Mouse (Mus musculus) hindbrain, embryonic 15.5 days (tissue): ENCODE measurements around the gene Runx3. TPM values are rescaled to one million over a fixed set of nuclear protein-coding genes. Genes with fewer than 3 reads are reported as not detected.
A peak's percentile ranks its signal among the peaks of the same experiment; 100 is the strongest.
"Not testable (repeated sequence)": the region's sequence is repeated elsewhere in the genome, so short reads cannot be mapped to it uniquely, and the experiment has no call there.

Experiments used
- ATAC-seq: fragments of 200-750 bp; cut with Nextera tagmentation; 2 replicates; pipeline ENCODE4 v1.8.0; 2017; ENCODE audit warnings: low read depth, moderate number of reproducible peaks, moderate TSS enrichment; ENCODE audit not compliant: low FRiP score
- H3K27ac ChIP-seq: fragments of 300-500 bp; sonication (generic); replicated peaks from 2 replicates; pipeline ENCODE4 v1.5.1; 2015; ENCODE audit warnings: mild to moderate bottlenecking, inconsistent platforms
- H3K27me3 ChIP-seq: fragments of 300-500 bp; sonication (generic); 2 replicates; pipeline ENCODE4 v1.6.1; 2015; ENCODE audit warnings: control low read depth, inconsistent platforms
- H3K36me3 ChIP-seq: fragments of 300-500 bp; sonication (generic); 2 replicates; pipeline ENCODE4 v1.6.1; 2015; ENCODE audit warnings: control low read depth, inconsistent platforms
- H3K4me1 ChIP-seq: fragments of 300-500 bp; sonication (generic); replicated peaks from 2 replicates; pipeline ENCODE4 v1.6.1; 2015; ENCODE audit warnings: control low read depth, inconsistent platforms
- H3K4me2 ChIP-seq: fragments of 300-500 bp; sonication (generic); 2 replicates; pipeline ENCODE4 v1.6.1; 2015; ENCODE audit warnings: moderate library complexity, mild to moderate bottlenecking, inconsistent platforms
- H3K4me3 ChIP-seq: fragments of 300-500 bp; sonication (generic); 2 replicates; pipeline ENCODE4 v1.5.1; 2015; ENCODE audit warnings: mild to moderate bottlenecking, inconsistent platforms
- H3K9ac ChIP-seq: fragments of 300-500 bp; sonication (generic); 2 replicates; pipeline ENCODE4 v1.6.1; 2015; ENCODE audit warnings: inconsistent platforms
- H3K9me3 ChIP-seq: fragments of 300-500 bp; sonication (generic); 2 replicates; pipeline ENCODE4 v1.6.1; 2016; ENCODE audit warnings: control low read depth, inconsistent platforms
- WGBS: fragments of 180-500 bp; shearing (Covaris S2); methylation state at CpG from one replicate; pipeline ENCODE4 v1.1.7; 2015; 5-methylcytosine and 5-hydroxymethylcytosine counted together
- polyA plus RNA-seq: library from polyadenylated mRNA; unstranded; fragments of >200 nt; fragmentation: Nextera tagmentation; extraction: Ambion mirVana; gene quantifications from 2 replicates; pipeline ENCODE4 v1.2.1, GENCODE M21; 2015

The Runx3 gene
- polyA plus RNA-seq, 1 experiment from 2014 or later, result 0.05 TPM

DNA sequence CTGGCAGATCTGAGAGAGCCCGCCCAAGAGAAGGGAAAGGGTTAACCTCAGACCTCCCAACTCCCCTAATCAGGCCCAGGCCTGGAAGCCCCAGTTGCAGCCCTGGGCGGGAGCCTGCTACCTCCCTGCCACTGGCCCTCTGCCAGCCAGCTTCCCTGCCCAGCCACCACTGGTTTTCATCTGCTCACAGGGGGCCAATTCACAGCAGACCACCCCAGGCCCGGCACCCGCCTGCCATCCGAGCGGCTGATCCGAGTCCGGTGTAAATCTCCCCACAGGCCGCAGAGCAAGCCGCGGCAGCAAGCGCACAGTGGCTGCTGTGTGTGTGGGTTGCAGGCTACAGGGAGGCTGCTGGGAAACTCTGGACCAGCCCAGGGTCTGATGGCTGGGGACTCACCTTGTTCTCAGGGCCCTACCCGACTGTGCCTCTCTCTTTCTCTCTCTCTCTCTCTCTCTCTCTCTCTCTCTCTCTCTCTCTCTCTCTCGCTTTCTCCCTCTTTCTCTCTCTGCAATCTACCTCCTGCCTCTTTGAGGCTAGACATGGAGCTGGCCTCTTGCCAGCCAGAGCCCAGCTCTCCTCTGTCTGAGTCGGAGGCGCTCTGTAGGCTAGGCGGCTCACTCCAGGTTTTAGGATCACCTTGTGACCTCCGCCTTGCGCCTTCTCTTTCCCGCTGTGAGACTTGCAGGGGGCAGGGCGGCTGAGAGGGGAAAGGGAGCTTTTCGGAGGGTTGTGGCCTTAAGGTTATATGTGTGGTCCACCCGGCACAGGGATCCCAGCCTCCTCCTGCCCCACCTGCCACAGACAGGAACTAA lies 46.2 kb downstream of the Runx3 start:
- Histone ChIP-seq H3K27me3 (peaks cover 49% of the 10 kb centered on the region), H3K9ac (no peak overlapping the region), H3K36me3 (no peaks in the 10 kb centered on the region), H3K9me3 (no peaks in the 10 kb centered on the region), H3K4me3 (no peak overlapping the region), H3K4me2 (peak overlapping the region; percentile 16), H3K27ac (no peak overlapping the region), H3K4me1 (peaks cover 11% of the 10 kb centered on the region; the same call in 1 of the 2 replicates)
- 6% methylated on average over 23 of the region's 23 CpGs for WGBS
- no peak for ATAC-seq

DNA sequence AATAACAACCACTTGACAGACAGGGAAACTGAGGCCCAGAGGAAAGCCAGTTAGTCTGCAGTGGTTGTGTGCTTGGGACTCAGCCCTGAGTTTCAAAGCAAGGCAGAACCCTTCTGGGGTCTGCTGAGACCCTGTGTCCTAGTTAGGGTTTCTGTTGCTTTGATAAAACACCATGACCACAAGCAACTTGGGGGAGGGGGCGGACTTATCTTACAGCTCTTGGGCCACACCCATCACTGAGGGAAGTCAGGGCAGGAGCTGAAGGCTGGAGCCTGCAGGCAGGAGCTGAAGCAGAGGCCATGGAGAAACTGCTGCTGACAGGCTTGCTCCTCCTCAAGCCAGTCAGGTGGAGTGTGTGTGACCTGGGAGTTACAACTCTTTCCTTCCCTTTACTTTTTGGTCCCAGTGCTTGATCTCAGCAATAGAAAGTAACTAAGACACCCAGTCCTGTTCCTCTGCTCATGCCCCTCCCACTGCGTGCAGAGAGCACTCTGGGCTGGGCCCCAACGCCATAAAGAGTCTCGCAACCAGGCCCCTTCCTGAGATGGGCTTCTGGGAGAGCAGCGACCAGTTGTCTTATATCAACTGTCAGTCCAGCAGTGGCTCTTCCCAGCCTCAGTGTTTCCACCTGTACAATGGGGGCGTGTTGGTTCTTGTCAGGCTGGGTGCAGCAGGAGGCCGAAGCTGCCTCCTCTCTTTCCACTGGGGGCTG lies 47.5 kb downstream of the Runx3 start:
- Histone ChIP-seq H3K27me3 (peaks cover 49% of the 10 kb centered on the region), H3K9me3 (no peaks in the 10 kb centered on the region), H3K9ac (no peak overlapping the region), H3K4me2 (no peak overlapping the region), H3K27ac (no peak overlapping the region), H3K4me1 (peaks cover 11% of the 10 kb centered on the region; the same call in 1 of the 2 replicates), H3K36me3 (no peaks in the 10 kb centered on the region), H3K4me3 (no peak overlapping the region)
- no peak for ATAC-seq
- 53% methylated on average over 7 of the region's 7 CpGs for WGBS

DNA sequence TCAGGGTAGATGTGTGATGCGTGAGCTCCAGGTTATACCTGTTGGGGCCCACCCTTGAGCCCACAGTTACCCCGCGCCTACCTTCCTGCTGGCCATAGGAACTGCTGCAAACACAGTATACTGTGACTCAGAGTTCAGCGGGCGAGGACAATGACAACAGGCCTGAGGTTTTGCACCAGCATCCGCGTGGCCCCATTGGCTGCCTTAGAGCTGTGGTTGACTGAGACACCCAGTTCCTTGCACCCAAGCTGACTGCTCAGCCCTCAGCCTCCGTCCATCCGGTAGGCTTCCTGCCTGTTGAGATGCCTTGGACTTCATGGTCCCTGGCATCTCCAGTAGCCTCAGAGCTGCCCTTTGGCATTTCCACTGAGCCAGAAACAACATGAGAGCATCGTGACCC lies 48.6 kb downstream of the Runx3 start:
- Histone ChIP-seq H3K9me3 (no peaks in the 10 kb centered on the region), H3K27me3 (peaks cover 55% of the 10 kb centered on the region), H3K9ac (no peak overlapping the region), H3K4me1 (peaks cover 11% of the 10 kb centered on the region; the same call in 1 of the 2 replicates), H3K27ac (no peak overlapping the region), H3K4me2 (no peak overlapping the region), H3K36me3 (no peaks in the 10 kb centered on the region), H3K4me3 (no peak overlapping the region)
- no peak for ATAC-seq
- WGBS, result 72% methylated on average over 10 of the region's 10 CpGs

DNA sequence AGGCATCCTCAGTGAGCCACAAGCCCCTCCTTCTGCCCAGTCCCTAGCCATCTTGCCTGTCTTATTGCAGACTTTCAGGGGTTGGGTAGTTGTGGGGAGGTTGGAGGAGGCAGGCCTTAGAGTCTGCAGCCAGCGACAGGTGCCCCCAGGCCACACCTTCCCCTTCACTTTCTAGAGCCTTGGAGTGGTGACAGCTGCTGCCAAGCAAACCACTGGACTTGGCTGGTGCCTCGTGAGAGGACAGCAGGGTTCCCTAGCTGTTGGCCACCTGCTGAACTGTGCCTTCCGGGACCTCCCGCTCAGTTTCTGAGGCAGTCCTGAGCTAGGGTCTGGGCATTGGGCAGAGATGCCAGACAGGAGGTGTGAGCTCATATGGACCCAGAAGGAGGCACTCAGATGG lies 49.0 kb downstream of the Runx3 start:
- peaks cover 59% of the 10 kb centered on the region for H3K27me3 ChIP-seq
- no peak overlapping the region for H3K27ac ChIP-seq
- ATAC-seq, result no peak
- H3K4me2 ChIP-seq, result no peak overlapping the region
- WGBS, result 65% methylated on average over 4 of the region's 4 CpGs
- no peak overlapping the region for H3K9ac ChIP-seq
- H3K9me3 ChIP-seq, result no peaks in the 10 kb centered on the region
- H3K4me1 ChIP-seq, result peaks cover 11% of the 10 kb centered on the region; the same call in 1 of the 2 replicates
- H3K4me3 ChIP-seq, result no peak overlapping the region
- H3K36me3 ChIP-seq, result no peaks in the 10 kb centered on the region

DNA sequence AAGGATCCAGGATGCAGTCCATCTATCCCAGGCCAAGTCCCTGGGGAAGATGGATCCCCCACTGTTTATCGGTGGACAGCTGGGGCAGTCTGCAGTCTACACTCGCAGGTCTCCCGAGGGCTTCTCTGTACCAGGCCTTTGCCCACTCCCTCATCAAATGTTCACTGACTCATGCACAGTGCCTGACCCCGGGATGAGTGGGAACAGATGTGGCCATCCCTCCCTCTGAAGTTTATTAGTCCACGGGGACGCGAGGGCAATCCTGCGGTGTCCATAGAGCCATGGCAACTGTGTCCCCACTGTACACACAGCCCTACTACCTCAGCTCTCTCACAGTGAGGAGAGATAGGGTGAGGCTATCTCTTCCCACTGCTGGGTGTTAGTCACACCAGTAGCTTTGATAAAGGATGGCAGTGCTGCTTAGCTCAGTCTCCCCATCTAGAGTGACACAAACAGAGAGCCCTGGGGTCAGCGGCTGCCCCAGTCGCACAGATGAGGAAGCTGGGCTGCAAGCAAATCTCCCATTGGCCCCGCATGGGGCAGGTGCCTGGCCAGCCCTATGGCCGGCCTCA lies 50.9 kb downstream of the Runx3 start:
- Histone ChIP-seq H3K4me3 (no peak overlapping the region), H3K27ac (no peak overlapping the region), H3K9me3 (no peaks in the 10 kb centered on the region), H3K4me1 (peaks cover 17% of the 10 kb centered on the region), H3K36me3 (no peaks in the 10 kb centered on the region), H3K27me3 (peaks cover 58% of the 10 kb centered on the region), H3K4me2 (no peak overlapping the region), H3K9ac (no peak overlapping the region)
- ATAC-seq, result no peak
- 70% methylated on average over 12 of the region's 12 CpGs for WGBS

DNA sequence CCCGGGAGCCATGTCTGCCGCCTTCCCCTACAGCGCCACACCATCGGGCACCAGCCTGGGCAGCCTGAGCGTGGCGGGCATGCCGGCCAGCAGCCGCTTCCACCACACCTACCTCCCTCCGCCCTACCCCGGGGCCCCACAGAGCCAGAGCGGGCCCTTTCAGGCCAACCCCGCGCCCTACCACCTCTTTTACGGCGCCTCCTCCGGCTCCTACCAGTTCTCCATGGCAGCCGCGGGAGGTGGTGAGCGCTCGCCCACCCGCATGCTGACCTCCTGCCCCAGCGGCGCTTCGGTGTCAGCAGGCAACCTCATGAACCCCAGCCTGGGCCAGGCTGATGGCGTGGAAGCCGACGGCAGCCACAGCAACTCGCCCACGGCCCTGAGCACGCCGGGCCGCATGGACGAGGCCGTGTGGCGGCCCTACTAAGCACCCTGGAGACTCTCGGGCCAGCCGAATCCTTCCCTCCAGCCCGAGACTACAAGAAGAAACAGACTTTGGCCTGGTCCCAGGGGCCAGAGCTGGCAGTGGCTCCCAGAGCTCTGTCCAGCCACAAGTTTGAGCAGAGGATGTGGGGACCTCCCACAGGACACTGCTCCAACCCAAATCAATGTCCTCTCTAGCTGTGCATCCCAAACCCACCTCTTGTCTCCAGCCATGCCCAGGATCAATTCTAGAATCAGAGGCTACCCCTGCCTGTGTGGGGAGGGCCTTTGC lies 55.1 kb downstream of the Runx3 start:
- Histone ChIP-seq H3K27ac (no peak overlapping the region), H3K36me3 (no peaks in the 10 kb centered on the region), H3K27me3 (peaks cover 33% of the 10 kb centered on the region), H3K4me1 (peaks cover 9% of the 10 kb centered on the region), H3K9me3 (no peaks in the 10 kb centered on the region), H3K4me2 (peak overlapping the region; percentile 56), H3K9ac (no peak overlapping the region), H3K4me3 (peak overlapping the region; percentile 27)
- 7% methylated on average over 38 of the region's 38 CpGs for WGBS
- ATAC-seq, result no peak

DNA sequence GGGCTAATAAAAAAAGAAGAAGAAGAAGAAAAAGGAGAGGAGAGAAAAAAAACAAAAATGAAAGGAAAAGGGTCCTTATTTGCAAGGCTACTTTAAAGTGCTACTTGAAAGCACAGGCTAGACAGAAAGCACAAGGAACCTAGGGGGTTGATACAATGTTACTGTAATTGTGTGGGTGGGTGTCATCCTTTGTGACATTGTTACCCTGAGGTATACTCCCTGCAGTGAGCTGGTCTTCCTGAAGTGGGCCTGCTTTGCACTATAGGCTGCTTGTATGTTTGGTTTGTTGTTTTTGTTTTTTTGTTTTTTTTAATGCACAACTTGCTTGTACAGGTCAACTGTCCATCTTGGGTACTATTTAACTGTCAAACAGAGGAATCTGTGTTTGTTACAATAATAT lies 57.1 kb downstream of the Runx3 start:
- no peak overlapping the region for H3K4me2 ChIP-seq
- no peaks in the 10 kb centered on the region for H3K9me3 ChIP-seq
- no peak for ATAC-seq
- H3K4me1 ChIP-seq, result peaks cover 9% of the 10 kb centered on the region
- no peaks in the 10 kb centered on the region for H3K36me3 ChIP-seq
- H3K27me3 ChIP-seq, result peaks cover 33% of the 10 kb centered on the region
- no peak overlapping the region for H3K4me3 ChIP-seq
- no peak overlapping the region for H3K27ac ChIP-seq
- H3K9ac ChIP-seq, result no peak overlapping the region

DNA sequence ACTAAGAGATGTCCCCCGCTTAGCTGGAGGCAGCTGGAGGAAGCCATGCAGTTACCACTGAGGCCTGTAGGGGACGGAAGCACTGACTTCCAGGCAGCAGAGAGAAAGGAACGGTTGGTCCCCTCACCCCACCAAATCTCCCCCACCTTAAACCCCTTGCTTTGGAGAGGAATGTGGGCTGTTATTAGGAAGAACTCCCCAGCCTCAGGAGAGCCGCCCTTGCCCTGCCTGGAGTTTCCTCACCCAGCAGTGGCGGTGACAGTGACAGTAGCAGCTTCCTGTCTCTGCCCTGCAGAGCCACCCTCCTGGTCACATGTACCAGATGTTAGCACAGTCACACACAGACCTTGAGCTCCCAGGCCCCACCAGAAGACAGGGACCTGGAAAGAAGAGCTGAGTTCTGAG lies 58.6 kb downstream of the Runx3 start:
- Histone ChIP-seq H3K27me3 (peaks cover 26% of the 10 kb centered on the region), H3K9ac (no peak overlapping the region)

DNA sequence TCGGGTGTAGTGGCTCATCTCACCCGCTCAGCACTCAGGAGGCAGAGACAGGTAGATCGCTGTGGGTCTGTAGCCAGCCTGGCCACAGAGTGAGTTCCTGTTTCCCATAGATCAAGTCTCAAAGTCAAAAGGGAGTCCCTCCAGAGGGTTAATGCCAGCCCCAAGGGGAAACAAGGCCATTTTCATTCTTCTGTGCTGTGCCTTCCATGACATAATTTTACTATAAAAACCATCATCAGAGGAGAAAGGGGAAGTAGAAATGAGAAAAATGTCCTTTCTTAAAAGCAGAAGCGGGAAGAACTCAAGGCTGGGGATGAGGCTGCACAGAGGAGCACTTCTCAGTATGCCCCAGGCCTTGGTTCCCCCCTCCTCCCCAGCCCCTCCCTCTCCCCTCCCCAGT lies 61.4 kb downstream of the Runx3 start:
- Histone ChIP-seq H3K9me3 (no peaks in the 10 kb centered on the region), H3K27ac (no peak overlapping the region), H3K27me3 (peaks cover 5% of the 10 kb centered on the region; the same call in 1 of the 2 replicates), H3K9ac (no peak overlapping the region), H3K36me3 (no peaks in the 10 kb centered on the region), H3K4me1 (no peaks in the 10 kb centered on the region), H3K4me3 (no peak overlapping the region), H3K4me2 (no peak overlapping the region)
- ATAC-seq, result no peak
- 89% methylated on average over 4 of the region's 4 CpGs for WGBS

More for the DNA sequence above, 58.6 kb downstream of the Runx3 start:
- no peak overlapping the region for H3K27ac ChIP-seq
- H3K4me2 ChIP-seq, result no peak overlapping the region
- H3K4me1 ChIP-seq, result peaks cover 9% of the 10 kb centered on the region
- no peaks in the 10 kb centered on the region for H3K9me3 ChIP-seq
- H3K36me3 ChIP-seq, result no peaks in the 10 kb centered on the region
- no peak overlapping the region for H3K4me3 ChIP-seq
- WGBS, result 28% methylated on average over 5 of the region's 5 CpGs
- ATAC-seq, result no peak

DNA sequence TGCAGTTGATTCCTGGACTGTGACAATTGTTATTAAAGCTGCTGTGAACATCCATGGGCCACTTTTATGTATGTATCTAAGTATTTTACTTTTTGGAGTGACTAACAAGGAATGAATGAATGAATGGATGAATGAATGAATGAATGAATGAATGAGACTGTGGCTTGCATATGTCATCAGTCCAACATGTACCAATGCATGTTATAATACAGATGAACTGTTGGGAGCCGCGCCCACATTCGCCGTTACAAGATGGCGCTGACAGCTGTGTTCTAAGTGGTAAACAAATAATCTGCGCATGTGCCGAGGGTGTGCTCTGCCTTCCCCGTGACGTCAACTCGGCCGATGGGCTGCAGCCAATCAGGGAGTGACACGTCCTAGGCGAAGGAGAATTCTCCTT lies 63.8 kb downstream of the Runx3 start:
- not testable (repeated sequence) for H3K27me3 ChIP-seq, H3K4me1 ChIP-seq, H3K27ac ChIP-seq, H3K4me3 ChIP-seq, H3K4me2 ChIP-seq, H3K9me3 ChIP-seq, H3K9ac ChIP-seq, ATAC-seq, H3K36me3 ChIP-seq
- WGBS, result 97% methylated on average over 7 of the region's 13 CpGs

DNA sequence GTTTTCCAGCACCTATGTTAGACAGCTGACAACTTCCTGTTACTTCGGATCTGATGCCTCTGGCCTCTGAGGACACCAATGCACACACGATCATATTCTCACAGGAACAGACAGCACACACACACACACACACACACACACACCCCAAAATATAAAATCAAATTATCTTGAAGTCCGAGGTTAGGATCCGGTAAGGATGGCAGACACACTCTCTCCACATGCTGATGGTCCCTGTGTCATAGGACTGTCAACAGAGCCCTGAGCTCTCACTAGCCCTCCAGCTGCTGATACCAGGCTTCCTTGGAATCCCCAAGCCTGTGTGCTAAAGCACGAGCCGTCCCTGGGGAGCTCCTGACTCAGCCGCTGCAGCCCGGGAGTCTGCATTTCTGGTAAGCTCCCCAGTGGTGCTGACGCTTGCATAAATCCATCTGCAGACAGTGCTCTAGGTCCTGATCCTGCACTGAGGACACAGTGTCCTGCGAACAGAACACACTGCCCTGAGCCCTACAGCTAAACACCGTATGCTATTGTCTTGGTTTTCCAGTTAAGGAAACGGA lies 69.1 kb downstream of the Runx3 start:
- 83% methylated on average over 12 of the region's 12 CpGs for WGBS
- Histone ChIP-seq H3K4me1 (no peaks in the 10 kb centered on the region), H3K4me3 (no peak overlapping the region), H3K9me3 (no peaks in the 10 kb centered on the region), H3K27ac (no peak overlapping the region), H3K27me3 (no peaks in the 10 kb centered on the region), H3K9ac (no peak overlapping the region), H3K4me2 (no peak overlapping the region), H3K36me3 (no peaks in the 10 kb centered on the region)
- no peak for ATAC-seq
